Mouse (Mus musculus) liver, embryonic 14.5 days (tissue): ENCODE data around the gene Fam173a. TPM values are rescaled to one million over a fixed set of nuclear protein-coding genes. Genes with fewer than 3 reads are reported as not detected.
A peak's percentile ranks its signal among the peaks of the same experiment; 100 is the strongest.

Experiments used
- ATAC-seq: fragments of 200-750 bp; cut with Nextera tagmentation; 2 replicates; pipeline ENCODE4 v1.8.0; 2017; ENCODE audit warnings: moderate number of reproducible peaks, mild to moderate bottlenecking, moderate library complexity; ENCODE audit not compliant: insufficient read depth
- DNase-seq, 3 experiments: peaks; one replicate each; pipeline ENCODE4 v3.0.0-alpha.2; 2012 to 2013; ENCODE audit warnings: low read depth in 3 of 3, low spot score in 3 of 3
- H3K27ac ChIP-seq: fragments of 300-500 bp; sonication (generic); 2 replicates; pipeline ENCODE4 v1.5.1; 2014; ENCODE audit warnings: moderate library complexity, mild to moderate bottlenecking, control low read depth, inconsistent platforms
- H3K27me3 ChIP-seq: fragments of 300-500 bp; sonication (generic); 2 replicates; pipeline ENCODE4 v1.6.1; 2014; ENCODE audit warnings: mild to moderate bottlenecking, low read length, moderate library complexity; ENCODE audit not compliant: control insufficient read depth, insufficient read depth
- H3K36me3 ChIP-seq: fragments of 300-500 bp; sonication (generic); replicated peaks from 2 replicates; pipeline ENCODE4 v1.6.1; 2014; ENCODE audit warnings: low read depth; ENCODE audit not compliant: control insufficient read depth, insufficient read depth
- H3K4me1 ChIP-seq, 2 experiments: fragments of 200-500 bp in 1 of 2; fragments of 300-500 bp in 1 of 2; sonication (generic) in 1 of 2; replicated peaks; 2 replicates each; pipeline ENCODE4 v1.6.1; 2012 to 2014; ENCODE audit warnings: antibody characterized with exemption in 1 of 2, inconsistent platforms in 1 of 2, low read length in 1 of 2; ENCODE audit not compliant: control insufficient read depth in 2 of 2, insufficient read depth in 2 of 2
- H3K4me2 ChIP-seq: fragments of 300-500 bp; sonication (generic); 2 replicates; pipeline ENCODE4 v1.6.1; 2014; ENCODE audit warnings: low read depth, mild to moderate bottlenecking, control low read depth, moderate library complexity
- H3K4me3 ChIP-seq, 2 experiments: fragments of 200-500 bp in 1 of 2; fragments of 300-500 bp in 1 of 2; sonication (generic) in 1 of 2; 2 replicates each; pipeline ENCODE4 v1.5.1; 2012 to 2014; ENCODE audit warnings: low read depth in 2 of 2, low read length in 2 of 2, mild to moderate bottlenecking in 2 of 2, control low read depth in 1 of 2, inconsistent platforms in 1 of 2, moderate library complexity in 1 of 2; ENCODE audit not compliant: insufficient read depth in 1 of 2
- H3K9ac ChIP-seq: fragments of 300-500 bp; sonication (generic); replicated peaks from 2 replicates; pipeline ENCODE4 v1.6.1; 2014; ENCODE audit warnings: mild to moderate bottlenecking, control low read depth, moderate library complexity
- H3K9me3 ChIP-seq: fragments of 300-500 bp; sonication (generic); 2 replicates; pipeline ENCODE4 v1.6.1; 2016; ENCODE audit warnings: low read length, mixed read lengths; ENCODE audit not compliant: control insufficient read depth
- CTCF ChIP-seq: IDR thresholded peaks from 2 replicates; pipeline ENCODE4 v1.5.1; 2016; ENCODE audit warnings: antibody characterized with exemption, low read depth, control low read depth
- EP300 ChIP-seq: IDR thresholded peaks from 2 replicates; pipeline ENCODE4 v1.6.1; 2016; ENCODE audit warnings: antibody characterized with exemption, low read depth
- WGBS: fragments of 180-500 bp; shearing (Covaris S2); extraction: QIAGEN DNeasy Blood & Tissue Kit; methylation state at CpG from one replicate; pipeline ENCODE4 v1.1.7; 2014; ENCODE audit not compliant: insufficient replicate concordance; 5-methylcytosine and 5-hydroxymethylcytosine counted together
- polyA plus RNA-seq, 2 experiments: library from polyadenylated mRNA; depleted of rRNA in 1 of 2; stranded (reverse) in 1 of 2; unstranded in 1 of 2; fragments of >200 nt; fragmentation: Nextera tagmentation in 1 of 2; extraction: Ambion mirVana in 1 of 2; gene quantifications; 2 replicates each; pipeline versions ENCODE4 v1.2.1 to v1.2.3; 2012 to 2014

Fam173a gene
- polyA plus RNA-seq, 2 experiments = 46.6 to 57.2 TPM

DNA sequence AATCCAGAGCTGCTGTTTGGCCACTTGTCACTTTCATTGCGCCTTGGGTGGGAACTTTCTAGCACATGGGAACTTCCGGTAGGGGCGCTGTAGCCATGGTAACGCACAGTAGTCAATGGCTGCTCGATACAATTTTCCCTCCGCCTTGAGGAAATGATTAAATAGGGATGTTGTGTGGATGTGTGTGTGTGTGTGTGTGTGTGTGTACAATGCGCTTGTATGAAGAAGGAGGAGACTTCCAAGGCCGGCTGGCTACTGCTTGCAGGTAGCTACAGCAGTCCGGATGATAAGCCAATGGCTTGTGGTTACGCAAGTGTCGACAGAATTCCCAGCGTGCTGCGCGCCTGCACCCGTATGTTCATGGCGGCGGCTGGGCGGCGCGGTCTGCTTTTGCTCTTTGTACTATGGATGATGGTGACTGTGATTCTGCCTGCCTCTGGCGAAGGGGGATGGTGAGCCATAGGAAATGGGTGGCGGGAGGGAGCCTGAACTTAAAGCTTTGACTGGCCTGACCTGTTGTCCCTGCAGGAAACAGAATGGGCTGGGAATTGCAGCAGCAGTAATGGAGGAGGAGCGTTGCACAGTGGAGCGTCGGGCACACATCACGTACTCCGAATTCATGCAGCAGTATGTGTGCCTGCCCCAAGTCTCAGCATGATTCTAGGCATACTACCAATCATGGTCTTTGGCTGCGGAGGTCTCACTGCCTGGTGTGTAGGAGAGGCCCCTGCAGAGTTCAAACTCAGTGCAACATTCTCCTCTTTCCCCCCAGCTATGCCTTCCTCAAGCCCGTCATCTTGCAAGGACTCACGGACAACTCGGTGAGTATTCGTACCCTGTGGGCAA lies 36.2 kb upstream of the Fam173a start, which contains the start of gene Jmjd8:
Gene Jmjd8, plus strand, starts transcription at position 156 of the 846 bp plus-strand sequence.
- Histone ChIP-seq H3K27ac (peak within 1 kb of the TSS; percentile 38), H3K36me3 (peaks cover 14% of the 10 kb centered on the region), H3K4me2 (peak within 1 kb of the TSS; percentile 70), H3K9ac (peak within 1 kb of the TSS; percentile 67), H3K9me3 (no peaks in the 10 kb centered on the region), H3K4me3 (peak within 1 kb of the TSS; percentile 64 to 72), H3K4me1 (peaks cover 18 to 23% of the 10 kb centered on the region in 2 experiments), H3K27me3 (no peaks in the 10 kb centered on the region)
- 0 out of 2 replicates have a peak, but pooled peaks have one; percentile 11 for ATAC-seq
- peak; percentile 59 to 69 (median 64) for DNase-seq
- TF ChIP-seq CTCF = peak; percentile 67
- TF ChIP-seq EP300 = no peak
- 1% methylated on average over 32 of the region's 32 CpGs for WGBS

GRCm38 (mm10) chr17:25828223-25828594 lies 35.5 kb upstream of the Fam173a start:
- H3K9me3 ChIP-seq = no peaks in the 10 kb centered on the region
- WGBS = 80% methylated on average over 8 of the region's 8 CpGs
- no peak overlapping the region for H3K9ac ChIP-seq
- DNase-seq (no peak), ATAC-seq (no peak)
- H3K27me3 ChIP-seq = no peaks in the 10 kb centered on the region
- H3K4me2 ChIP-seq = peak overlapping the region; percentile 70
- peak overlapping the region; percentile 64 to 72; a peak in 2 of 4 replicates for H3K4me3 ChIP-seq
- H3K27ac ChIP-seq = no peak overlapping the region
- peaks cover 18 to 22% of the 10 kb centered on the region in 2 experiments for H3K4me1 ChIP-seq
- no peak for TF ChIP-seq EP300
- TF ChIP-seq CTCF = no peak
- H3K36me3 ChIP-seq = peaks cover 14% of the 10 kb centered on the region

DNA sequence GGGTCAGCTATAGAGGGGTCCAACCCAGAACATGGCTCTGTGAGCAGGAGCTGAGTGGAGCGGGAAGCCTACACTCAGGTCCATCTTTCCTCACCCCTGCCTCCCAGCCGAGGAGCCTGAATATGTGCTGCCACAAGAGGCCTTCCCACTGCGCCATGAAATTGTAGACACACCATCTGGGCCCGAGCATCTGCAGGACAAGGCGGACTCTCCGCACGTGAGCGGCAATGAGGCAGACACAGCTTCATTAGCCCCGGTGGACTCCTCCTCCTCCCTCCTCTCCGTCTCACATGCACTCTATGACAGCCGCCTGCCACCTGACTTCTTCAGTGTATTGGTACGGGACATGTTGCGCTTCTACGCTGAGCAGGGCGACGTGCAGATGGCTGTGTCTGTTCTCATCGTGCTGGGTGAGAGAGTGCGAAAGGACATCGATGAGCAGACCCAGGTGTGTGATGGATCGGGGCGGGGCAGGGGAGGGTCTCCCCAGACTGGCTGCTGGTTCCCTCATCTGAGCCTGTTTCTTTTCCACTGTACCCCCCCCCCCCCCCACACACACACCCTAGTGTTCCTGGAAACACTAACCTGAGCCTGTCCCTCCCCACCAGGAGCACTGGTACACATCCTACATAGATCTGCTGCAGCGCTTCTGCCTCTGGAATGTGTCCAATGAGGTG lies 35.0 kb upstream of the Fam173a start:
- H3K36me3 ChIP-seq = peaks cover 14% of the 10 kb centered on the region
- ATAC-seq = no peak
- TF ChIP-seq EP300 (no peak), CTCF (no peak)
- H3K9ac ChIP-seq = no peak overlapping the region
- 84% methylated on average over 22 of the region's 22 CpGs for WGBS
- no peak overlapping the region for H3K4me3 ChIP-seq
- DNase-seq = no peak
- H3K27ac ChIP-seq = no peak overlapping the region
- no peaks in the 10 kb centered on the region for H3K27me3 ChIP-seq
- H3K4me1 ChIP-seq = peaks cover 18 to 25% of the 10 kb centered on the region in 2 experiments
- no peak overlapping the region for H3K4me2 ChIP-seq
- no peaks in the 10 kb centered on the region for H3K9me3 ChIP-seq

- Histone ChIP-seq H3K4me2 (no peak overlapping the region), H3K27me3 (no peaks in the 10 kb centered on the region; the same call in 1 of the 2 replicates), H3K9ac (no peak overlapping the region), H3K9me3 (no peaks in the 10 kb centered on the region), H3K36me3 (peaks cover 14% of the 10 kb centered on the region), H3K4me1 (peaks cover 18 to 25% of the 10 kb centered on the region in 2 experiments), H3K27ac (no peak overlapping the region), H3K4me3 (no peak overlapping the region)
- DNase-seq = no peak
- no peak for TF ChIP-seq CTCF
- no peak for TF ChIP-seq EP300
- ATAC-seq = no peak
- WGBS = 87% methylated on average over 13 of the region's 13 CpGs
Measured at GRCm38 (mm10) chr17:25827011-25827410, 34.3 kb upstream of the Fam173a start.

DNA sequence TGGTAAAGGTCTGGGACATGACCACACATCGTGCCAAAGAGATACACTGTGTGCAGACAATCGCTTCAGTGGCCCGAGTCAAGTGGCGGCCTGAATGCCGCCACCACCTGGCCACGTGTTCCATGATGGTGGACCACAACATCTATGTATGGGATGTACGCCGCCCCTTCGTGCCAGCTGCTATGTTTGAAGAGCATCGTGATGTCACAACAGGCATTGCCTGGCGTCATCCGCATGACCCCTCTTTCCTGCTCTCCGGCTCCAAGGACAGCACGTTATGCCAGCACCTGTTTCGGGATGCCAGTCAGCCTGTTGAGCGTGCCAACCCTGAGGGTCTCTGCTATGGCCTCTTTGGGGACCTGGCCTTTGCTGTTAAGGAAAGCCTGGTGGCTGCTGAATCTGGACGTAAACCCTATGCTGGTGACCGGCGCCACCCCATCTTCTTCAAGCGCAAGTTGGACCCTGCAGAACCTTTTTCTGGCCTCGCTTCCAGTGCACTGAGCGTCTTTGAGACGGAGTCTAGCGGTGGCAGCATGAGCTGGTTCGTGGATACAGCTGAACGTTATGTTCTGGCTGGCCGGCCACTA lies 33.4 kb upstream of the Fam173a start:
- Histone ChIP-seq H3K27ac (no peak overlapping the region), H3K9me3 (no peaks in the 10 kb centered on the region), H3K4me3 (no peak overlapping the region), H3K4me1 (peaks cover 11 to 17% of the 10 kb centered on the region in 2 experiments; a peak in 3 of 4 replicates), H3K9ac (no peak overlapping the region), H3K4me2 (no peak overlapping the region), H3K36me3 (peaks cover 9% of the 10 kb centered on the region), H3K27me3 (no peaks in the 10 kb centered on the region; the same call in 1 of the 2 replicates)
- WGBS = 87% methylated on average over 27 of the region's 27 CpGs
- no peak for TF ChIP-seq EP300
- ATAC-seq = no peak
- no peak for DNase-seq
